Mouse (Mus musculus): ENCODE data around the gene Tet3.

The Tet3 gene

GRCm38 (mm10) chr6:83325525-83326393 is 133.1 kb downstream of the Tet3 start, which contains the start of the genes Mthfd2 and Mob1a:
Gene Mthfd2, minus strand, starts transcription at chr6:83325908.
Gene Mob1a, plus strand, starts transcription at chr6:83326016.
- peak; percentile 95 for DNase-seq (ENCODE audit: low spot score)

- no peak for DNase-seq (ENCODE audit: low spot score)
Measured at GRCm38 (mm10) chr6:83323652-83324419, 135.0 kb downstream of the Tet3 start.

GRCm38 (mm10) chr6:83322794-83323193 is 136.1 kb downstream of the Tet3 start:
- no peak for DNase-seq (ENCODE audit: low spot score)

GRCm38 (mm10) chr6:83321927-83322326 is 137.0 kb downstream of the Tet3 start:
- DNase-seq (ENCODE audit: low spot score), result no peak

- peak; percentile 81 for DNase-seq (ENCODE audit: low spot score)
Measured at GRCm38 (mm10) chr6:83317108-83317741, 141.7 kb downstream of the Tet3 start.

- peak; percentile 19 for DNase-seq (ENCODE audit: low spot score)
Measured at GRCm38 (mm10) chr6:83316022-83316421, 142.9 kb downstream of the Tet3 start.

- no peak for DNase-seq (ENCODE audit: low spot score)
Measured at GRCm38 (mm10) chr6:83315293-83315692, 143.6 kb downstream of the Tet3 start.

GRCm38 (mm10) chr6:83312514-83312913 is 146.4 kb downstream of the Tet3 start:
- no peak for DNase-seq (ENCODE audit: low spot score)
